Mouse (Mus musculus) cortical plate, adult 2 months (tissue): ENCODE measurements at regions not wholly inside any gene's neighbourhood (a gene's known extent, or its start where the extent isn't known, plus 50 kb on each side); places are given as distances from the start of the nearest gene placed in this dataset.

Experiments used
- CTCF ChIP-seq: fragments of 200-500 bp; IDR thresholded peaks from 2 replicates; pipeline ENCODE4 v1.5.1; 2011; ENCODE audit warnings: mild to moderate bottlenecking, control low read depth, low read length; ENCODE audit not compliant: insufficient read depth; ENCODE audit errors: extremely low read depth
- POLR2A ChIP-seq: fragments of 200-500 bp; IDR thresholded peaks from 2 replicates; pipeline ENCODE4 v1.6.1; 2011; ENCODE audit warnings: mild to moderate bottlenecking, low read length, control low read depth; ENCODE audit not compliant: insufficient read depth; ENCODE audit errors: extremely low read depth

DNA sequence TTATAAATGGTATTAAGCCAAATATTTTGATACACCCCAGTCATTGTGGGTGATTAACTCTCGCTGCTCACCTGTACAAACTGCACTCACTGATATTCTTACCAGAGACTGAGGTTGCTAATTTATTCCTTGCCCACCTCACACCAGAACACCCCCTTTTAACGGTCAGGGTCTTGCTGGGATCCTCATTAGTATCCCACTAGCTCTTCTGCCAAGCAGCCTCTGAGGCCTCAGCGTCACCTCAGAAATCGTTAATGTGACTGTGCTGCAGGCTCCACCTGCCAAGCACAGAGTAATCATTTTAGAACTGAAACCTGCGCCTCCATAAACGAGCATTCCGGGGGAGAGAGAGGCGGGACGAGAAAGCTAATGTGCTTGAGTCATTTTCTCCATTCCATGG, 1097.8 kb downstream of the Galc start:
- no peak for TF ChIP-seq CTCF
- TF ChIP-seq POLR2A: no peak
